Mouse (Mus musculus) lung, embryonic 14.5 days (tissue): Measurements from ENCODE around the gene Serbp1. TPM values are rescaled to one million over a fixed set of nuclear protein-coding genes. Genes with fewer than 3 reads are reported as not detected.

ENCODE experiments used
- ATAC-seq: fragments of 200-750 bp; cut with Nextera tagmentation; 2 replicates; pipeline ENCODE4 v1.8.0; 2017; ENCODE audit warnings: mild to moderate bottlenecking, moderate TSS enrichment, moderate library complexity; ENCODE audit not compliant: insufficient read depth
- DNase-seq: peaks from one replicate; pipeline ENCODE4 v3.0.0-alpha.2; 2015
- H3K27ac ChIP-seq: fragments of 300-500 bp; sonication (generic); 2 replicates; pipeline ENCODE4 v1.5.1; 2014; ENCODE audit warnings: low read depth, mild to moderate bottlenecking, moderate library complexity
- H3K27me3 ChIP-seq: fragments of 300-500 bp; sonication (generic); 2 replicates; pipeline ENCODE4 v1.6.1; 2014; ENCODE audit warnings: low read length, control low read depth; ENCODE audit not compliant: insufficient read depth
- H3K36me3 ChIP-seq: fragments of 300-500 bp; sonication (generic); 2 replicates; pipeline ENCODE4 v1.6.1; 2014; ENCODE audit warnings: control low read depth; ENCODE audit not compliant: insufficient read depth
- H3K4me1 ChIP-seq: fragments of 300-500 bp; sonication (generic); 2 replicates; pipeline ENCODE4 v1.6.1; 2014; ENCODE audit warnings: antibody characterized with exemption, control low read depth; ENCODE audit not compliant: insufficient read depth
- H3K4me2 ChIP-seq: fragments of 300-500 bp; sonication (generic); 2 replicates; pipeline ENCODE4 v1.6.1; 2014; ENCODE audit warnings: mild to moderate bottlenecking
- H3K4me3 ChIP-seq: fragments of 300-500 bp; sonication (generic); 2 replicates; pipeline ENCODE4 v1.5.1; 2014; ENCODE audit warnings: low read depth, low read length
- H3K9ac ChIP-seq: fragments of 300-500 bp; sonication (generic); 2 replicates; pipeline ENCODE4 v1.6.1; 2014
- H3K9me3 ChIP-seq: fragments of 300-500 bp; sonication (generic); 2 replicates; pipeline ENCODE4 v1.6.1; 2016; ENCODE audit warnings: low read depth, low read length, control low read depth
- CTCF ChIP-seq: IDR thresholded peaks from 2 replicates; pipeline ENCODE4 v1.5.1; 2016; ENCODE audit warnings: antibody characterized with exemption, low read depth
- WGBS: fragments of 180-500 bp; shearing (Covaris S2); extraction: QIAGEN DNeasy Blood & Tissue Kit; methylation state at CpG from one replicate; pipeline ENCODE4 v1.1.7; 2014; 5-methylcytosine and 5-hydroxymethylcytosine counted together
- polyA plus RNA-seq: library from polyadenylated mRNA; unstranded; fragments of >200 nt; fragmentation: Nextera tagmentation; extraction: Ambion mirVana; gene quantifications from 2 replicates; pipeline ENCODE4 v1.2.1, GENCODE M21; 2014

Gene Serbp1
- polyA plus RNA-seq, 1 experiment from 2014 or later = 516 TPM

DNA sequence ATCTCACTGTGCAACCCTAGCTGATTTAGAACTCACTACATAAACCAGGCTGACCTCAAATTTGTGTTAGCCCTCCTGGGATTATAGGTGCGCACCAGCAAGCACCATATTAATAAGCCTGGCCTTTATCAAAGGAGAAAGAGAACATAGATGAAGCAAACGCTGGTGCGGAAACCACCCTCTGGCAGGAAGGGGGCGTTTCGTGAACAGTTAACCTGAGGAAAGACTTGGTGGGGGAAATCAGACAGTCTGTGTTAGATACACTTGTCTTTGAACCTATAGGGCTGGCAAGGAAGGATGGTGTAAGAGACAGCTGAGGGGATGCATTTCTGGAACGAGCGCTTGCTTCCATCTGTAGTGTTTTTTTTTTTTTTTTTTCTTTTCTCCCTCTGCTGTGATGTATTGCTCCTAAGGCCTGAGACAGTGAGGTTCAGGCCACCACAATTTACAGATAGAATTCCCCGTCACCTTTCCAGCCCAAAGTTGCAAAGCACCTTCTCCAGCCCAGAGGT, 79.9 kb downstream of the Serbp1 start:
- WGBS = 74% methylated on average over 8 of the region's 8 CpGs
- DNase-seq = no peak

DNA sequence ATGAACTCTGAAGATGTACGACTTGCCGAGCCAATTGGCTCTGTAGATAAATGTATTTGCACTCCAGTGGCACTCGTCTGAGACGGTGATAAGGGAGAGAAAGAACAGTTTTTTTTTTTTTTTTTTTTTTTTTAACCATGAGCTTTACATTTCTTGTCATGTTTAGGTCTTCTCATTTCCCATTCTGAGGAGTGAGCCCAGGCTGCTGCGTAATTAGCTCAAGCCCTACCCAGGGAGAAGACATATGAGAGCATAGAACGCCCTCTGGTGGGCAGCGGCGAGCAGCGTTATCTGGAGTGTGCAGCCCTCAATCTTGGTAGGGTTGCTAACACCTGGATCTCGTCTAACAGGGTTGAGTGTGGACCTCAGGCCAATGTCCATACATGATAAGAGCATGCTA, 80.5 kb downstream of the Serbp1 start:
- WGBS = 11% methylated on average over 10 of the region's 10 CpGs
- peak; percentile 80 for DNase-seq

More for the DNA sequence above, 79.9 kb downstream of the Serbp1 start:
- no peak for TF ChIP-seq CTCF
- no peak for ATAC-seq
- Histone ChIP-seq H3K27ac (no peak overlapping the region), H3K4me2 (no peak overlapping the region), H3K4me3 (no peak overlapping the region), H3K9ac (no peak overlapping the region), H3K9me3 (no peaks in the 10 kb centered on the region), H3K4me1 (no peaks in the 10 kb centered on the region), H3K27me3 (no peaks in the 10 kb centered on the region), H3K36me3 (no peaks in the 10 kb centered on the region)

DNA sequence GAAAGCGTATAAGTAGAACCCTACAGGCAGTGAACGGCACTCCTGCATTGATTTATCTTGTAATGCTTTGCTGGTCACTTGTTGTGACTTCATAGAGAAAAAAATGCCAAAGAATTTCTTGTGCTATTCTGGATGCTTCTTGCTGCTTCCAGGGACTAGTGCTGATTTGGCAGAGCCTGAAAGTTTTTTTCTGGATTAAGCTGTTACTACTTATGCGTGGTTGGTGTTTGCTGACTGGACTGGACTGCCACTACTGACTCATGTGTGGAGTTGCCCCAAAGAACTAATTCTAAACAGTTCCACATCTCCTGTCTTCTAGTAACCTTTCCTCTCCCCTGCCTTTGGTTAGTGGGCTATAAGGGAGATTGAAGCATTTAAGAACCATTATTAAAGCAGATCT, 85.8 kb downstream of the Serbp1 start:
- DNase-seq (no peak), ATAC-seq (no peak)
- WGBS = 76% methylated on average over 3 of the region's 3 CpGs
- no peak overlapping the region for H3K27ac ChIP-seq
- no peak overlapping the region for H3K9ac ChIP-seq
- H3K4me1 ChIP-seq = no peaks in the 10 kb centered on the region
- H3K36me3 ChIP-seq = no peaks in the 10 kb centered on the region
- H3K4me2 ChIP-seq = no peak overlapping the region
- no peak for TF ChIP-seq CTCF
- no peaks in the 10 kb centered on the region for H3K27me3 ChIP-seq
- no peaks in the 10 kb centered on the region for H3K9me3 ChIP-seq
- H3K4me3 ChIP-seq = no peak overlapping the region

More for the DNA sequence above, 80.5 kb downstream of the Serbp1 start:
- Histone ChIP-seq H3K4me2 (no peak overlapping the region), H3K4me1 (no peaks in the 10 kb centered on the region), H3K27ac (no peak overlapping the region), H3K4me3 (no peak overlapping the region), H3K36me3 (no peaks in the 10 kb centered on the region), H3K9me3 (no peaks in the 10 kb centered on the region), H3K27me3 (no peaks in the 10 kb centered on the region), H3K9ac (no peak overlapping the region)
- ATAC-seq = peak; percentile 77
- peak; percentile 75 for TF ChIP-seq CTCF

DNA sequence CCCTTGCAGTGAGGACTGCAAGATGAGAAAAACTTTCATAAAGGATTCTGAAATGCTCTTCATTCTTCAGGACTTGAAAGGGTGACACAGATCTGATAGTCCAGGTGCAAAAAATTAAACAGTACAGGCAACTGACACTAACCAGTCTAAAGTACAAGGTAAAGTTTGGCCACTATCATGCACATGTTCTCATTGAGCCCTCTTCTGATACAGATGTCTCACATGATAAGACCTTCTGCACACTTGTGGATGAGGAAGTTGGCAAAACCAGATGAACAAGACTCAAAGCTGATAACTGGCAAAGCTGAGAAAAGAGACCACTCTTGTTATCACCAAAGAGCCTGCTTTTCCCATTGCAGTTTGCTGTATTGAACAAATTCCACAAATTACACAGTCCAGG, 100.0 kb downstream of the Serbp1 start:
- DNase-seq (no peak), ATAC-seq (no peak)
- Histone ChIP-seq H3K27me3 (no peaks in the 10 kb centered on the region), H3K27ac (no peak overlapping the region), H3K9ac (no peak overlapping the region), H3K9me3 (no peaks in the 10 kb centered on the region), H3K4me1 (no peaks in the 10 kb centered on the region), H3K36me3 (no peaks in the 10 kb centered on the region), H3K4me2 (no peak overlapping the region), H3K4me3 (no peak overlapping the region)
- no peak for TF ChIP-seq CTCF

DNA sequence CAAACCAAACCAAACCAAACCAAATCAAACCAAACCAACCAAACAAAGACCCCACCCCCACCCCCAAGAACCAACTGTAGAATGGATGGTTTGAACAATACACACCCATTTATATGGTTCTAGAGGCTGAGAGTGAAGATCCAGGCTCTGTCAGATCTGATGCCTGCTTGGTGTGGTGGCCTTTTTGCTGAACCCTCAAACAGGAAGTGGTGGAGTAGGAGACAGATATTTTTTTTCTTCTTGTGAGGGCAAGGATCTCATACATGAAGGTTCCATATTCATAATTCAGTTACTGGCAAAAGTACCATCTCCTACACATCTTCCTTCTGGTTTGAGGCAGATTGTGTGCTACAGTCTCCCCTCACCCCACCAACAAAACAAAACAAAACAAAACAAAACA, 101.5 kb downstream of the Serbp1 start:
- no peak overlapping the region for H3K27ac ChIP-seq
- no peaks in the 10 kb centered on the region for H3K9me3 ChIP-seq
- no peaks in the 10 kb centered on the region for H3K4me1 ChIP-seq
- TF ChIP-seq CTCF = no peak
- no peak overlapping the region for H3K9ac ChIP-seq
- no peak for ATAC-seq
- no peak overlapping the region for H3K4me2 ChIP-seq
- no peak overlapping the region for H3K4me3 ChIP-seq
- H3K36me3 ChIP-seq = no peaks in the 10 kb centered on the region
- no peak for DNase-seq
- H3K27me3 ChIP-seq = no peaks in the 10 kb centered on the region

Other genes with a start within 250 kb of the Serbp1 start
- 9.9 and 13.0 TPM in 2 replicates for gene Gadd45a, start 200.7 kb upstream of the Serbp1 start, polyA plus RNA-seq
- 0.08 and 0.11 TPM in 2 replicates for gene Il12rb2, start 138.0 kb downstream of the Serbp1 start, polyA plus RNA-seq